Mouse (Mus musculus) gastrocnemius, adult 18-20 months (tissue): ENCODE measurements at regions not wholly inside any gene's neighbourhood (a gene's known extent, or its start where the extent isn't known, plus 50 kb on each side); places are given as distances from the start of the nearest gene placed in this dataset.
A peak's percentile ranks its signal among the peaks of the same experiment; 100 is the strongest.

Source experiments
- DNase-seq: peaks from one replicate; pipeline ENCODE4 v3.0.0; 2021; ENCODE audit warnings: low spot score

GRCm38 (mm10) chr1:61316736-61317135 is 321.9 kb upstream of the Pard3b start:
- no peak for DNase-seq

GRCm38 (mm10) chr1:61318042-61318441 is 320.6 kb upstream of the Pard3b start:
- DNase-seq, result no peak

- DNase-seq, result no peak
These were observed 317.0 kb upstream of the Pard3b start for GRCm38 (mm10) chr1:61321513-61322145.

GRCm38 (mm10) chr1:61331456-61331855 is 307.2 kb upstream of the Pard3b start:
- DNase-seq, result no peak

GRCm38 (mm10) chr1:61331906-61332305 is 306.7 kb upstream of the Pard3b start:
- no peak for DNase-seq

- no peak for DNase-seq
These were observed 302.3 kb upstream of the Pard3b start for GRCm38 (mm10) chr1:61336367-61336766.

- DNase-seq, result no peak
These were observed 285.7 kb upstream of the Pard3b start for GRCm38 (mm10) chr1:61352921-61353320.

GRCm38 (mm10) chr1:61353481-61353880 is 285.1 kb upstream of the Pard3b start:
- no peak for DNase-seq

- no peak for DNase-seq
These were observed 283.4 kb upstream of the Pard3b start for GRCm38 (mm10) chr1:61355241-61355640.

GRCm38 (mm10) chr1:61359011-61359930 is 279.4 kb upstream of the Pard3b start:
- DNase-seq, result no peak

- DNase-seq, result no peak
These were observed 266.0 kb upstream of the Pard3b start for GRCm38 (mm10) chr1:61372581-61372980.

GRCm38 (mm10) chr1:61373661-61374491 is 264.7 kb upstream of the Pard3b start:
- peak; percentile 25 for DNase-seq

GRCm38 (mm10) chr1:61376417-61376816 is 262.2 kb upstream of the Pard3b start:
- DNase-seq, result peak; percentile 9

GRCm38 (mm10) chr1:61377070-61377469 is 261.6 kb upstream of the Pard3b start:
- peak; percentile 55 for DNase-seq

- no peak for DNase-seq
These were observed 260.4 kb upstream of the Pard3b start for GRCm38 (mm10) chr1:61378240-61378639.

GRCm38 (mm10) chr1:61379771-61380517 is 258.7 kb upstream of the Pard3b start:
- no peak for DNase-seq

GRCm38 (mm10) chr1:61387587-61387986 is 251.0 kb upstream of the Pard3b start:
- no peak for DNase-seq

- DNase-seq, result no peak
These were observed 240.8 kb upstream of the Pard3b start for GRCm38 (mm10) chr1:61397796-61398195.

GRCm38 (mm10) chr1:61402339-61402738 is 236.3 kb upstream of the Pard3b start:
- DNase-seq, result no peak

- DNase-seq, result no peak
These were observed 231.4 kb upstream of the Pard3b start for GRCm38 (mm10) chr1:61407201-61407600.

- no peak for DNase-seq
These were observed 223.9 kb upstream of the Pard3b start for GRCm38 (mm10) chr1:61414772-61415171.
